Mouse (Mus musculus) limb, embryonic 13.5 days (tissue): ENCODE results near the gene Taok1. TPM values are rescaled to one million over a fixed set of nuclear protein-coding genes. Genes with fewer than 3 reads are reported as not detected.

Experiments used
- ATAC-seq: fragments of 200-750 bp; cut with Nextera tagmentation; 2 replicates; pipeline ENCODE4 v1.8.0; 2017; ENCODE audit warnings: low read depth, moderate number of reproducible peaks, moderate TSS enrichment; ENCODE audit not compliant: low FRiP score
- H3K27ac ChIP-seq: fragments of 300-500 bp; sonication (generic); 2 replicates; pipeline ENCODE4 v1.5.1; 2015; ENCODE audit warnings: inconsistent platforms, mild to moderate bottlenecking, moderate library complexity
- H3K27me3 ChIP-seq: fragments of 300-500 bp; sonication (generic); 2 replicates; pipeline ENCODE4 v1.6.1; 2015; ENCODE audit warnings: mild to moderate bottlenecking, inconsistent platforms
- H3K36me3 ChIP-seq: fragments of 300-500 bp; sonication (generic); 2 replicates; pipeline ENCODE4 v1.6.1; 2015; ENCODE audit warnings: inconsistent platforms, mild to moderate bottlenecking, moderate library complexity
- H3K4me1 ChIP-seq: fragments of 300-500 bp; sonication (generic); 2 replicates; pipeline ENCODE4 v1.6.1; 2015; ENCODE audit warnings: inconsistent platforms
- H3K4me2 ChIP-seq: fragments of 300-500 bp; sonication (generic); replicated peaks from 2 replicates; pipeline ENCODE4 v1.6.1; 2015; ENCODE audit warnings: inconsistent platforms, mild to moderate bottlenecking, moderate library complexity
- H3K4me3 ChIP-seq: fragments of 300-500 bp; sonication (generic); 2 replicates; pipeline ENCODE4 v1.5.1; 2015; ENCODE audit warnings: moderate library complexity, mild to moderate bottlenecking, inconsistent platforms
- H3K9ac ChIP-seq: fragments of 300-500 bp; sonication (generic); 2 replicates; pipeline ENCODE4 v1.6.1; 2015; ENCODE audit warnings: mild to moderate bottlenecking, inconsistent platforms
- H3K9me3 ChIP-seq: fragments of 300-500 bp; sonication (generic); 2 replicates; pipeline ENCODE4 v1.6.1; 2016; ENCODE audit warnings: inconsistent platforms
- WGBS: fragments of 180-500 bp; shearing (Covaris S2); methylation state at CpG from one replicate; pipeline ENCODE4 v1.1.7; 2015; 5-methylcytosine and 5-hydroxymethylcytosine counted together
- polyA plus RNA-seq: library from polyadenylated mRNA; unstranded; fragments of >200 nt; fragmentation: Nextera tagmentation; extraction: Ambion mirVana; gene quantifications from 2 replicates; pipeline ENCODE4 v1.2.1, GENCODE M21; 2015

The Taok1 gene
- polyA plus RNA-seq, 1 experiment from 2014 or later, result 14.5 TPM

DNA sequence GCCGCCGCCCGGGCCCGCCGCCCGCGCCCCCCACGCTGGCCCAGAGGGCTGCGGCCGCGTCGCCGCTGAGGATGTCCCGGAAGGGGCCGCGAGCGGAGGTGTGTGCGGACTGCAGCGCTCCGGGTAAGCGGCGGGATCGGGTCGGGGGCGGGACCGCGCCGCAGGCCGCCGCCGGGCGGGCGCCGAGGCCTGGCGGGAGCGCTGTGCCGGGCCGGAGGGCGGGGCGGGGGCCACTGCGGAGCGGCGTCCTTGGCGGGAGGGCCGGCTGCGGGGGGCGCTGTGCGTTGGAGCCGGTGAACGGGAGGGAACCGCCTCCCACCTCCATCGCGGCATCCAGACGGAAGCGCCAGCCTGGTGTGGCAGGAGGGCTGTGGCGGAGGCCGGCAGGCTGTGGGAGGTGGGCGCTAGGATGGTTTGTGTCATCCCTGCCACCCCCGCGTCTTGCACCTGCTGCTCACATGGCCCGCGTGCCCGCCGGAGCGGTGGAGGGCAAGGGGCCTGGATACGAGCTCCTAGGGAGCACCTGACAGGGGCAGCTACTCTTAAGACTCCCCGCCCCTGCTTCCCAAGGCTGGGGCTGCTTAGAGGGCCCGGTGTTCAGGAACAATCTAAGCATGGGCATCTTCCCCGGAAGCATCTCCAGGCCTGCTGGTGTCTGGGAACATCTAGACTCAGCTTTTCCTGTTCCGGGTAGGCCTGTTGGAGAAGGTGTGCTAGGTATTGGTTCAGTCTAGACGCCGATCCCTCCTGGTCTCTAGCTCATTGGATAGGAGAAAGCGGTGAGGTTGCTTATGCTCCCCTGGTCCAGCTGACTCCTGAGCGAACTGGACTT, 113.9 kb downstream of the Taok1 start, which contains the start of gene Git1:
Git1 (plus strand) TSS at position 51 of the 832 bp plus-strand sequence.
- H3K27me3 ChIP-seq, result no peaks in the 10 kb centered on the region
- H3K4me1 ChIP-seq, result peaks cover 74% of the 10 kb centered on the region
- 2% methylated on average over 42 of the region's 74 CpGs for WGBS
- peak within 1 kb of the TSS; percentile 96 for H3K4me2 ChIP-seq
- no peaks in the 10 kb centered on the region; the same call in 1 of the 2 replicates for H3K36me3 ChIP-seq
- H3K9ac ChIP-seq, result peak within 1 kb of the TSS; percentile 93
- peak within 1 kb of the TSS; percentile 95 for H3K27ac ChIP-seq
- no peak for ATAC-seq
- no peaks in the 10 kb centered on the region for H3K9me3 ChIP-seq
- peak within 1 kb of the TSS; percentile 94 for H3K4me3 ChIP-seq

GRCm38 (mm10) chr11:77492911-77493332, 114.7 kb downstream of the Taok1 start:
- H3K9me3 ChIP-seq, result no peaks in the 10 kb centered on the region
- no peaks in the 10 kb centered on the region for H3K36me3 ChIP-seq
- H3K4me1 ChIP-seq, result peaks cover 74% of the 10 kb centered on the region
- under 1% methylated on average over 32 of the region's 32 CpGs for WGBS
- peak overlapping the region; percentile 93 for H3K9ac ChIP-seq
- H3K27ac ChIP-seq, result peak overlapping the region; percentile 95
- H3K4me3 ChIP-seq, result peak overlapping the region; percentile 94
- peak; percentile 66 for ATAC-seq
- no peaks in the 10 kb centered on the region for H3K27me3 ChIP-seq
- H3K4me2 ChIP-seq, result peak overlapping the region; percentile 96

DNA sequence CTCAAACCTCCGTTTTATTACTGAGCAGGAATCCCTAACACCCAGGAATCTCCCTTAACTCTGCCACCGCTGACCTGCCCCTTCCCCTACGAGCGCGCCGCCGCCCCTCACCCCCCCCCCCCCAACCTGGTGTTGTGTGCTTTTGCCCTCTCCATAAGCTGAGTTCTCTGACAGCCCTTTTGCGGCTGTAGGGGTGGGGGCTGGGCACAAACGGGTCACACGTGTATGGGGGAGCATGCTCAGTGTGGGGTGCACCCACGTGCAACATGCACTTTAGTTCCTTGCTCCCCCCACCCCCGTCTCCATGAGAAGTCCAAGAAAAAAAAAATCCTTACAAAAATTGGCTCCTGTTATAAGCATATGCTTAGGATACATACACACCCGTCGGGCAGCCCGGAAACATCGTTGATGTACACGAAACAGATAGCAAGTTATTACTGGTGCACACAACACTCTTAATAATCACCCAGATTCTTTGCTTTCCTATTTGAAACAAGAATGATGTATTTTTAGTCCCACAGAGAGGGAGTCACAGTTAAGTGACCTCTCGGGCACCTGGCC, 115.2 kb downstream of the Taok1 start:
- under 1% methylated on average over 18 of the region's 18 CpGs for WGBS
- Histone ChIP-seq H3K9me3 (no peaks in the 10 kb centered on the region), H3K36me3 (no peaks in the 10 kb centered on the region)

DNA sequence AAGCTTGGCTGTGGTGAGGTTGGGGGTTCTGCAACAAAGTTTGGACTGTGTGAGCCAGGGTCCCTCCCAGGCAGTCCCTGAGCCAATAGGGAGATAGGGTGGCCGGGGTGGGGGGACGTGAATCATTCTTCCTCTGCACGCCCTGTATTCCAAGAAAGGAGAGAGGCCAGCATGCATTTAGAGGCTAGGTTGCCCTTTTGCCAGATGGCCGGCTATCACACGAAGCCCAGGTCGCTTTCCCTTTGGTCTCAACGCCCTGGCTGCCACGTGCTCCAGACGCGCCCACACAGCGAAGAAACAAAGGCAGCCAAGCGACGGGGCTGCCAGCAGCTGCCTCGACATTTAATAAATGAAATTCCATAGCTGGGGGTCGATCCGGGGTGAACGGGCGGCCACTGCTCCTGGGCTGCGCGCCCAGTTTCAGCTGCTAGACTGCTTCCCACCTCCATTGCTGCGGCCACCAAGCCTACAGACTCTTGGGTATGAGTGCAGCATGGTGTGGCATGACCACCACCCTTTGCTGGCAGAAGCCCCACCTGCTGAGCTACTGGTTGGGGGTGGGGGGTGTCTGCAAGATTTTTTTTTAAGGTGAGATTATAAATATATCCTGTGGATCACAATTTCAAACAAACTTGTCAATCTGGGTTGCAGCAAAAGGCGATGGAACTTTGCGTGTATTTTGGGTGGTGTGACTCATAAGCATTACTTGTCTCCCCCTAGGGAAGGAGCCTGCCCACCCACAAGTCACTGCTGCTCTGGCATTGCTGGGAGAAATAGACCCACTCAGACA, 115.9 kb downstream of the Taok1 start:
- peak overlapping the region; percentile 95 for H3K27ac ChIP-seq
- H3K9ac ChIP-seq, result peak overlapping the region; percentile 59
- no peaks in the 10 kb centered on the region for H3K27me3 ChIP-seq
- H3K9me3 ChIP-seq, result no peaks in the 10 kb centered on the region
- H3K4me1 ChIP-seq, result peaks cover 75% of the 10 kb centered on the region
- peak; percentile 80 for ATAC-seq
- peak overlapping the region; percentile 96 for H3K4me2 ChIP-seq
- under 1% methylated on average over 23 of the region's 23 CpGs for WGBS
- H3K36me3 ChIP-seq, result no peaks in the 10 kb centered on the region
- H3K4me3 ChIP-seq, result peak overlapping the region; percentile 94

More for the DNA sequence above, 115.2 kb downstream of the Taok1 start:
- H3K9ac ChIP-seq, result peak overlapping the region; percentile 93
- H3K27me3 ChIP-seq, result no peaks in the 10 kb centered on the region
- peak overlapping the region; percentile 96 for H3K4me2 ChIP-seq
- peak overlapping the region; percentile 95 for H3K27ac ChIP-seq
- peaks cover 74% of the 10 kb centered on the region for H3K4me1 ChIP-seq
- ATAC-seq, result no peak
- H3K4me3 ChIP-seq, result peak overlapping the region; percentile 94

DNA sequence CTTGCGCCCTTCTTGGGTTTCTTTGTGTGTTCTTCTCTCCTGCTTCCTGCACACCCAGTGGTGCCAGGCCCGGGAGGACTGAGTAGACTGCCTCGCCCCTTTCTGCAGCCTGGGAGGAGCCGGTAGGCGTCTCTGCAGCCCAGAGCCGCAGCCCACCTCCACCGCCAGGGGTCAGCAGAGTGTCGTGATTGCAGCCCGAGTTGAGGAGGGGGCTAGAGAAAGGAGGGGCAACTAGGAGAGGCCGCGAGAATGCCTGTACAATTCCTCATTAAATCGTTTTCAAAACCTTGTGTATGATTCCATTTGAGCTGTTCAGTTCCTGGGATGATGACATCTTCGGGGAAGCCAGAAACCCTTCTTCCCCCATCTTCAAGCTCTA, 116.5 kb downstream of the Taok1 start:
- Histone ChIP-seq H3K27ac (peak overlapping the region; percentile 95), H3K4me2 (peak overlapping the region; percentile 96), H3K27me3 (no peaks in the 10 kb centered on the region), H3K9ac (peak overlapping the region; percentile 59), H3K36me3 (no peaks in the 10 kb centered on the region), H3K4me3 (peak overlapping the region; percentile 94), H3K4me1 (peaks cover 77% of the 10 kb centered on the region), H3K9me3 (no peaks in the 10 kb centered on the region)
- under 1% methylated on average over 13 of the region's 13 CpGs for WGBS
- peak; percentile 77 for ATAC-seq

DNA sequence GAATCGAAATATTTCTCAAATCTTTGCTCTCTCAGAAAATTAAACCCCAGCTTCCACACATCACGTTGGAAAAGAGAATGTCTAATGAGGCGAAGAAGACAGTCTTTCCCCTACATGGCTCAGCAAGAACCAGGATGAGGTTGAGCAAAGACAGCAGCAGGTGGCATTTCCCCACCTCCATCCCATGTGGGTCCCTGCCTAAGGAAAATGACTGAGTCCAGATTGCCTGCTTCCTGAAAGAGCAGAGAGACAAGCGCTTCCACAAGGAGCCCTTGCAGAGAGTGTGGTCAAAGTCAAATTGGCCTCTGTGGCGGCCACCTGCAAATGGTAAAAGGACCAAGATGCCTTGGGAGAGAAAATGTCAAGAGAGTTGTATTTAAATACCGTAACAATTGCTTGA, 117.2 kb downstream of the Taok1 start:
- H3K27me3 ChIP-seq, result no peaks in the 10 kb centered on the region
- H3K9me3 ChIP-seq, result no peaks in the 10 kb centered on the region
- peak overlapping the region; percentile 96 for H3K4me2 ChIP-seq
- WGBS, result 67% methylated on average over 6 of the region's 6 CpGs
- H3K4me1 ChIP-seq, result peaks cover 77% of the 10 kb centered on the region
- peak overlapping the region; percentile 59; the same call in 1 of the 2 replicates for H3K9ac ChIP-seq
- H3K36me3 ChIP-seq, result no peaks in the 10 kb centered on the region
- H3K27ac ChIP-seq, result no peak overlapping the region
- H3K4me3 ChIP-seq, result peak overlapping the region; percentile 94
- no peak for ATAC-seq

GRCm38 (mm10) chr11:77489591-77490235, 117.9 kb downstream of the Taok1 start, which contains the start of gene Ankrd13b:
TSS of gene Ankrd13b (minus strand) at chr11:77489678.
- no peaks in the 10 kb centered on the region for H3K27me3 ChIP-seq
- peak; percentile 42; the same call in 1 of the 2 replicates for ATAC-seq
- no peak within 1 kb of the TSS for H3K27ac ChIP-seq
- peak within 1 kb of the TSS; percentile 96 for H3K4me2 ChIP-seq
- H3K9me3 ChIP-seq, result no peaks in the 10 kb centered on the region
- WGBS, result under 1% methylated on average over 40 of the region's 87 CpGs
- H3K9ac ChIP-seq, result peak within 1 kb of the TSS; percentile 88
- H3K36me3 ChIP-seq, result no peaks in the 10 kb centered on the region
- H3K4me1 ChIP-seq, result peaks cover 77% of the 10 kb centered on the region
- peak within 1 kb of the TSS; percentile 94 for H3K4me3 ChIP-seq

DNA sequence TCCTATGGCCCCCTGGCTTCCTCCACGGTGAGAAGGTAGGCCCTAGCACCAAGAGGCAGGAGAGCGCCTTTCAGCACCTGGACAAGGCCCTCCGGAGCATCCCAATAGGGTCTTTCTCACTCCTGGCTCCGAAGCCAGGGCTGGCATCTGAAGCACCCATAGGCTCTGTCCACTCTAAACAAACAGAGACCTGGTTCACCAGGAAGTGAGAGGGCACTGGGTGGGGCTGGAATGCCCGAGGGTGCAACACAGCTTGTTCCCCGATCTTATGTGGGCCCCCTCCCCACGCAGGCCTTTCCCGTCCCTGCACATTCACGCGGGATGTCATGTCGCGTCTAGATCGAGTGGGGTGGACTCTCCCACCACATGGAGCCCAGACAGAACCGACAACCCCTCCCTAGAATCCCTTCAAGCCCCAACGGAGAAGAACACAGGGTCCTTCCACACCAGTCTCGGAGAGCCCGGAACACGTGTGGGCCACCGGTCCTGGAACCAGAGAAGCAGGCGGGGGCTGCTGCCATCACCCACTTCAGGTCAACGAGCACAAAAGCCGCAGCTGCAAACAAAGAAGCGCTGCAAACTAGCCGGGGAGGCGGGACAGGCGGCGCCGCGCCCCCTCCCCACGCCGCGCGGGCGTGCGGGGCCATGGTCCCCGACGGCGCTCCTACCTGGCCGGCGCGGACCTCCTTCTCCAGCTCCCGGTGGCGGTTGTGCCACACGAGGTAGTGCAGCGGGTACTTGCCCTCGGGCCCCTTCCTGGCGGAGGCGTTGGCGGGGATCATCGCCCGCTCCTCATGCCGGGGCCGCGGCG, 118.6 kb downstream of the Taok1 start:
- WGBS, result 2% methylated on average over 55 of the region's 55 CpGs
- Histone ChIP-seq H3K9ac (peak overlapping the region; percentile 88), H3K36me3 (no peaks in the 10 kb centered on the region), H3K4me2 (peak overlapping the region; percentile 96), H3K4me1 (peaks cover 76% of the 10 kb centered on the region), H3K27ac (no peak overlapping the region), H3K27me3 (no peaks in the 10 kb centered on the region), H3K4me3 (peak overlapping the region; percentile 94), H3K9me3 (no peaks in the 10 kb centered on the region)
- no peak for ATAC-seq

GRCm38 (mm10) chr11:77486798-77487197, 120.8 kb downstream of the Taok1 start:
- Histone ChIP-seq H3K36me3 (no peaks in the 10 kb centered on the region), H3K4me3 (0 out of 2 replicates have a peak overlapping the region, but pooled peaks have one; percentile 4), H3K4me1 (peaks cover 69% of the 10 kb centered on the region), H3K4me2 (peak overlapping the region; percentile 96), H3K27me3 (no peaks in the 10 kb centered on the region), H3K9ac (peak overlapping the region; percentile 50), H3K27ac (peak overlapping the region; percentile 53; the same call in 1 of the 2 replicates), H3K9me3 (no peaks in the 10 kb centered on the region)
- no peak for ATAC-seq
- WGBS, result 47% methylated on average over 5 of the region's 5 CpGs

GRCm38 (mm10) chr11:77485229-77485628, 122.4 kb downstream of the Taok1 start:
- H3K27ac ChIP-seq, result peak overlapping the region; percentile 69; the same call in 1 of the 2 replicates
- H3K9ac ChIP-seq, result no peak overlapping the region
- H3K4me2 ChIP-seq, result peak overlapping the region; percentile 42
- no peaks in the 10 kb centered on the region for H3K27me3 ChIP-seq
- no peaks in the 10 kb centered on the region for H3K36me3 ChIP-seq
- 0 out of 2 replicates have a peak, but pooled peaks have one; percentile 9 for ATAC-seq
- WGBS, result 20% methylated on average over 6 of the region's 6 CpGs
- no peak overlapping the region for H3K4me3 ChIP-seq
- H3K9me3 ChIP-seq, result no peaks in the 10 kb centered on the region
- H3K4me1 ChIP-seq, result peaks cover 55% of the 10 kb centered on the region
